Mouse (Mus musculus): ENCODE results near the gene Lancl2. TPM values are rescaled to one million over a fixed set of nuclear protein-coding genes. Genes with fewer than 3 reads are reported as not detected.

Gene Lancl2
- polyA plus RNA-seq, 1 experiment from 2014 or later, result 59.3 TPM

DNA sequence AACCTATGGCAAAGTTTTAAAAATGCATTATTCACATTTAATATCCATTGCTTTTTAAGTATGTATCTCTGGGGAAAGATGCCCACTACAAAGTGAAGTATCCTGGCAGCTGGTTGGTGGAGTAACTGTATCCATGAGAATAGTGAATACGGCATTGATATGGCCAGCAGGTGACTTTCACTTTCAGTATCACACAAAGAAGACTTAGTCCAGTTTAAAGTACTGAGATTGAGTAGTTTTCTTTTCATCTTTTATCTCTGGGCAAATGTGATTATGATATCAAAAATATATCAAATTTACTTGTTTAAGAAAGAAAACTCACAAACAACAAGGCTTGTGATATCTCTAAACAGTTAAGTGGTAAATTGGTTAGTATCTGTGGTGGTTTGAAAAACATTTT is 4.4 kb downstream of the Lancl2 start:
- 98% methylated on average over 1 of the region's 1 CpGs for WGBS
- Histone ChIP-seq H3K36me3 (ENCODE audit: control insufficient read depth, insufficient read depth, low read length) (no peaks in the 10 kb centered on the region), H3K9me3 (ENCODE audit: control insufficient read depth, low read length) (no peaks in the 10 kb centered on the region), H3K9ac (ENCODE audit: low read length) (no peak overlapping the region), H3K4me1 (ENCODE audit: control insufficient read depth, insufficient read depth, low read length) (peaks cover 4% of the 10 kb centered on the region; the same call in 1 of the 2 replicates), H3K4me3 (ENCODE audit: low read depth, low read length) (no peak overlapping the region), H3K27me3 (ENCODE audit: control insufficient read depth, insufficient read depth, low read length) (no peaks in the 10 kb centered on the region), H3K4me2 (no peak overlapping the region), H3K27ac (ENCODE audit: low read depth, low read length) (no peak overlapping the region)
- ATAC-seq (ENCODE audit: low FRiP score) (no peak), DNase-seq (ENCODE audit: low spot score, missing footprints) (no peak)

DNA sequence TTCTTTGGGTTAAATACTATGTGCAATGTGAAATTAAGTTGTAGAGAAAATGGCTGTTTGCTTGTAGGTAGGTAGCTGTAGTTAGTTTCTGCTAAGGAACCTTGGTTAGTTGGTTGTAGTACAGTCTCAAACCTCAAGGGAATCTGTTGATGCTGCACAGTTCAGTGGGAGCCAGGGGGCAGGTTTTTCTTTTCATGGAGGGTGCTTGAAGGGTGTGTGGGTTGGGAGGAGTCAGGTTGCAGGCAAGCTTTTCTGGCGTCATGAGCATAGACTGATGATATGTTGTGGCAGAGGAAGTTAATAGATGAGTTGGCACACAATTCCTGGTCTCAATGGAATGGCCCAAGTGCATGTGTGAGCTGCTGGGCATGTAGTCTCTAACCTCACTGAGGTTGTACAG is 9.4 kb downstream of the Lancl2 start:
- Histone ChIP-seq H3K9ac (ENCODE audit: low read length) (no peak overlapping the region), H3K4me2 (no peak overlapping the region), H3K4me3 (ENCODE audit: low read depth, low read length) (no peak overlapping the region), H3K27me3 (ENCODE audit: control insufficient read depth, insufficient read depth, low read length) (no peaks in the 10 kb centered on the region), H3K27ac (ENCODE audit: low read depth, low read length) (no peak overlapping the region), H3K4me1 (ENCODE audit: control insufficient read depth, insufficient read depth, low read length) (no peaks in the 10 kb centered on the region), H3K9me3 (ENCODE audit: control insufficient read depth, low read length) (no peaks in the 10 kb centered on the region), H3K36me3 (ENCODE audit: control insufficient read depth, insufficient read depth, low read length) (no peaks in the 10 kb centered on the region)
- ATAC-seq (ENCODE audit: low FRiP score) (no peak), DNase-seq (ENCODE audit: low spot score, missing footprints) (no peak)
- 38% methylated on average over 1 of the region's 1 CpGs for WGBS

DNA sequence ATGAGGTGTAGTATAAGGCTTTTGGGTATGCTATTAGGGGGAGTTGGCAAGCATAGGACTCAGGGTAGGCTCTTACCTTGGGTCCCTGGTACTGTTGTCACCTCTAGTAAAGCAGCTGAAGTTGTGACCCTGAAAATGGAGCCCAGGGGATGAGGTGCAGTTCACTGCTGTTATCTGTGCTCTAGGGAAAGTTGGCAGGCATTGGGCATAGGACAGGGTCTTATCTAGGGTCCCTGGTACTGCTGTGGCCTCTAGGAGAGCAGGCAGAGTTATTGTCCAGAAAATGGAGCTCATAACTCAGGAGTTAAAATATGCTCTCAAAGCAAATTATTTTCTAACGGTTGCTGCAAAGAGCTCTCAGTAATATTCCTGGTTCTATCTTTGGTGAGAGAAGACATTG is 19.0 kb downstream of the Lancl2 start:
- Histone ChIP-seq H3K4me3 (ENCODE audit: low read depth, low read length) (no peak overlapping the region), H3K36me3 (ENCODE audit: control insufficient read depth, insufficient read depth, low read length) (no peaks in the 10 kb centered on the region), H3K27ac (ENCODE audit: low read depth, low read length) (no peak overlapping the region), H3K4me1 (ENCODE audit: control insufficient read depth, insufficient read depth, low read length) (no peaks in the 10 kb centered on the region), H3K27me3 (ENCODE audit: control insufficient read depth, insufficient read depth, low read length) (no peaks in the 10 kb centered on the region), H3K9ac (ENCODE audit: low read length) (no peak overlapping the region), H3K9me3 (ENCODE audit: control insufficient read depth, low read length) (no peaks in the 10 kb centered on the region; the same call in 1 of the 2 replicates), H3K4me2 (no peak overlapping the region)
- DNase-seq (ENCODE audit: low spot score, missing footprints) (no peak), ATAC-seq (ENCODE audit: low FRiP score) (no peak)
- 92% methylated on average over 1 of the region's 1 CpGs for WGBS

DNA sequence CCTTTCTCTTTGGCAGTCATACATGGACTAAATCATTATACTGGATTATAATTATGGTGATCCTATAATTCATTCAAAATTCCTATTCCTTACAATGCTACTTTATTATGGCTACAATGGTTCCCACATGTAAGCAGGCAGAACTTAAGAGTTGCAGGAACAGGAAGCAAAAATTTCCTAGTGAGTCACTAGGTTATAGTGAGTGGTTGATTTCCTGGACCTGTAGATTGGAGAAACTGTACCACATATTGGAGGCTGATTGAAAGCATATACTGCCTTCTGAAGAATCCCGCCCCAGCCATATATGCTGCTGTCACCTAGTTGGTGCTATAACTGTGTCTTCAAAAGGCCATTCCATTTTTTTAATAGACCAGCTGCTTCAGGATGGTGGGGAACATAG is 40.4 kb downstream of the Lancl2 start:
- no peaks in the 10 kb centered on the region for H3K27me3 ChIP-seq (ENCODE audit: control insufficient read depth, insufficient read depth, low read length)
- H3K36me3 ChIP-seq (ENCODE audit: control insufficient read depth, insufficient read depth, low read length), result no peaks in the 10 kb centered on the region
- DNase-seq (ENCODE audit: low spot score, missing footprints), result no peak
- H3K27ac ChIP-seq (ENCODE audit: low read depth, low read length), result no peak overlapping the region
- H3K4me3 ChIP-seq (ENCODE audit: low read depth, low read length), result no peak overlapping the region
- H3K4me1 ChIP-seq (ENCODE audit: control insufficient read depth, insufficient read depth, low read length), result no peaks in the 10 kb centered on the region
- no peak overlapping the region for H3K4me2 ChIP-seq
- ATAC-seq (ENCODE audit: low FRiP score), result 0 out of 2 replicates have a peak, but pooled peaks have one; percentile 14
- H3K9me3 ChIP-seq (ENCODE audit: control insufficient read depth, low read length), result no peaks in the 10 kb centered on the region
- 93% methylated on average over 1 of the region's 1 CpGs for WGBS
- H3K9ac ChIP-seq (ENCODE audit: low read length), result no peak overlapping the region

DNA sequence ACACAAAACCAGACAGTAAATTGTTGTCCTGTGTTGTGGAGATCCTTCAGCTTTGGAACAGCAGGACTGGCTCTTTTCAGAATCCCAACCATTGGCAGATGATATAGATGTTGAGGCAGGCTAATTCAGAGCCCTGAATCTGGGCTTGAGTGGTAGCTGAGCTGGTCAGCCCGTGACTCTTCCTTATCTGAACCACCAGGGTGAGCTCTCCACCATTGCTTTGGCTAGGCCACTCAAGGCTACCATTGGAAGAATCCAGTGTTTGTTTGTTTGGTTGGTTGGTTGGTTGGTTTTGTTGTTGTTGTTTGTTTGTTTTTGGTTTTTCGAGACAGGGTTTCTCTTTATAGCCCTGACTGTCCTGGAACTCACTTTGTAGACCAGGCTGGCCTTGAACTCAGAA is 41.0 kb downstream of the Lancl2 start:
- ATAC-seq (ENCODE audit: low FRiP score), result no peak
- H3K4me3 ChIP-seq (ENCODE audit: low read depth, low read length), result no peak overlapping the region
- H3K27me3 ChIP-seq (ENCODE audit: control insufficient read depth, insufficient read depth, low read length), result no peaks in the 10 kb centered on the region
- no peak overlapping the region for H3K27ac ChIP-seq (ENCODE audit: low read depth, low read length)
- H3K9ac ChIP-seq (ENCODE audit: low read length), result no peak overlapping the region
- H3K9me3 ChIP-seq (ENCODE audit: control insufficient read depth, low read length), result no peaks in the 10 kb centered on the region
- 75% methylated on average over 2 of the region's 2 CpGs for WGBS
- no peak for DNase-seq (ENCODE audit: low spot score, missing footprints)
- H3K36me3 ChIP-seq (ENCODE audit: control insufficient read depth, insufficient read depth, low read length), result no peaks in the 10 kb centered on the region
- H3K4me1 ChIP-seq (ENCODE audit: control insufficient read depth, insufficient read depth, low read length), result no peaks in the 10 kb centered on the region
- no peak overlapping the region for H3K4me2 ChIP-seq

DNA sequence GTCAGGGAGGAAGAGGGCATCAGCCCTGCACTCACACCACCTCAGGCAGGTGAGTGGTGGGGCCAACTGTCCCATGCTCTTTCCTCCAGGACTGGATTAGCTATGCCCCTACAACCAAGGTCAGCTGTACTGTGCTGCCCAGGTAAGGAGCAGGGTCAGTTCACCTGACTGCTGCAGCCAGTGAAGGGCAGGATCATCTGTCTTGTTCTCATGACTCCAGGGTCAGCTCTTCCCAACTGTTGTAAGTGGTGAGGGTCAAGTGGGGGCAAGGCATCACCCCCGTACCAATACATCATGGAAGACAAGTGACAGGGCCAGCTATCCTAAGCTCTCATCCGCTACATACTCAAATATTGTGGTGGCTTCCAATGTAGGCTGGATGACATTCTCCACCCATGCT is 41.8 kb downstream of the Lancl2 start:
- 89% methylated on average over 2 of the region's 2 CpGs for WGBS
- H3K27ac ChIP-seq (ENCODE audit: low read depth, low read length), result no peak overlapping the region
- H3K4me1 ChIP-seq (ENCODE audit: control insufficient read depth, insufficient read depth, low read length), result no peaks in the 10 kb centered on the region
- no peak for DNase-seq (ENCODE audit: low spot score, missing footprints)
- no peak overlapping the region for H3K4me2 ChIP-seq
- H3K27me3 ChIP-seq (ENCODE audit: control insufficient read depth, insufficient read depth, low read length), result no peaks in the 10 kb centered on the region
- H3K9me3 ChIP-seq (ENCODE audit: control insufficient read depth, low read length), result no peaks in the 10 kb centered on the region
- no peak overlapping the region for H3K9ac ChIP-seq (ENCODE audit: low read length)
- ATAC-seq (ENCODE audit: low FRiP score), result 0 out of 2 replicates have a peak, but pooled peaks have one; percentile 14
- H3K36me3 ChIP-seq (ENCODE audit: control insufficient read depth, insufficient read depth, low read length), result no peaks in the 10 kb centered on the region
- no peak overlapping the region for H3K4me3 ChIP-seq (ENCODE audit: low read depth, low read length)

DNA sequence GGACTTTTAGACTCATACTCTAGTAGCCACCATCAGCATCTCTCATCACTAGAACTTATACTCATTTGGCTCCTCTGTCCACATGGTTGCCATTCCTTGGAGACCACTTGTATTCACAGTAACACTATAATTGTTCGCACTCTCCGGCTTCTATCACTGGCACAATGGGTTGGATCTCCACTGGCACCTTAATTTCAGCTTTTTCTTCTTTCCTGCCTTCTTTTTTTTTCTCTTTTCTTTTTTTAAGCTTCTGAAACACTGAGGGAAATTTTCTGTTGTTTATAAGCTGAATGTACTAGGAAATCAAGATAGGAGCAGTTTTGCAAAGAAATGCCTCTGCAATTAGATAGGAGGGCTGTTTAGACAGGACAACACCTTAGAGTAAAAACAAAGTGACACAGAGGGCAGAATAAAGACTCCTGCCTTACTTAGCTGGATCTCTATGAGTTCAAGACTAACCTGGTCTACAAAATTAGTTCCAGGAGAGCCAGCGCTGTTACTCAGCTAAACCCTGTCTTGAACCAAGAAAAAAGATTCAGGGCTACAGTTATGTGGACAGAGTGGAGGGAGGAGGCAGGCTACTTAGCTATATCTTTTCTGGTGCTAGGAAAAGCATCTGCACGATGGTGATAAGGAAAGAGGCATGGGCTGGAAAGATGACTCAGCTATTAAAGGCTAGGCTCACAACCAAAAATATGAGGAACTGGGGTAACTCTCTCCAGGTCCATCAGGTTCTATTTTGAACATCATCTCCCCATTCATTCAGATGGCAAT is 42.8 kb downstream of the Lancl2 start:
- Histone ChIP-seq H3K27ac (ENCODE audit: low read depth, low read length) (no peak overlapping the region), H3K36me3 (ENCODE audit: control insufficient read depth, insufficient read depth, low read length) (no peaks in the 10 kb centered on the region), H3K27me3 (ENCODE audit: control insufficient read depth, insufficient read depth, low read length) (no peaks in the 10 kb centered on the region), H3K4me1 (ENCODE audit: control insufficient read depth, insufficient read depth, low read length) (no peaks in the 10 kb centered on the region), H3K9ac (ENCODE audit: low read length) (no peak overlapping the region), H3K9me3 (ENCODE audit: control insufficient read depth, low read length) (no peaks in the 10 kb centered on the region), H3K4me2 (no peak overlapping the region), H3K4me3 (ENCODE audit: low read depth, low read length) (no peak overlapping the region)
- no peak for DNase-seq (ENCODE audit: low spot score, missing footprints)
- no peak for ATAC-seq (ENCODE audit: low FRiP score)
- WGBS, result 95% methylated on average over 4 of the region's 4 CpGs

DNA sequence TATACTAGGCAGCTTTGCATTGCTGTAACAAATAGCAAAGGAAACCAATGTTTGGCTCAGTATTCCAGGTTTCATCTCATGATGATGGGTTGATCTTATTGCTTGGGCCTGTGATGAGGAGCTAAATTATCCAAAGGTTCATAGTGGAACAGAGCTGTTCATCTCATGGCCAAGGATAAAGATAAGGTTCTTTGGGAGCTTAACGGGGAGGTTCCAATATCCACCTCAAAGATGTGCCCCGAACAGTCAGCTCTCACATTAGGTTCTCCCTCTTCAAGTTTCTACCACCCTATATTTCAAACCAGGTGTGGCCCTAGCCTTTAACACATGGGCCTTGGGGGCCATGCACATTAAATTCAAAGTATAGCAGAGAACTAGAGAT is 43.4 kb downstream of the Lancl2 start:
- Histone ChIP-seq H3K4me2 (no peak overlapping the region), H3K4me1 (ENCODE audit: control insufficient read depth, insufficient read depth, low read length) (no peaks in the 10 kb centered on the region), H3K27ac (ENCODE audit: low read depth, low read length) (no peak overlapping the region), H3K9ac (ENCODE audit: low read length) (no peak overlapping the region), H3K36me3 (ENCODE audit: control insufficient read depth, insufficient read depth, low read length) (no peaks in the 10 kb centered on the region), H3K4me3 (ENCODE audit: low read depth, low read length) (no peak overlapping the region), H3K9me3 (ENCODE audit: control insufficient read depth, low read length) (no peaks in the 10 kb centered on the region), H3K27me3 (ENCODE audit: control insufficient read depth, insufficient read depth, low read length) (no peaks in the 10 kb centered on the region)
- ATAC-seq (ENCODE audit: low FRiP score) (no peak), DNase-seq (ENCODE audit: low spot score, missing footprints) (no peak)
- 89% methylated on average over 2 of the region's 2 CpGs for WGBS

DNA sequence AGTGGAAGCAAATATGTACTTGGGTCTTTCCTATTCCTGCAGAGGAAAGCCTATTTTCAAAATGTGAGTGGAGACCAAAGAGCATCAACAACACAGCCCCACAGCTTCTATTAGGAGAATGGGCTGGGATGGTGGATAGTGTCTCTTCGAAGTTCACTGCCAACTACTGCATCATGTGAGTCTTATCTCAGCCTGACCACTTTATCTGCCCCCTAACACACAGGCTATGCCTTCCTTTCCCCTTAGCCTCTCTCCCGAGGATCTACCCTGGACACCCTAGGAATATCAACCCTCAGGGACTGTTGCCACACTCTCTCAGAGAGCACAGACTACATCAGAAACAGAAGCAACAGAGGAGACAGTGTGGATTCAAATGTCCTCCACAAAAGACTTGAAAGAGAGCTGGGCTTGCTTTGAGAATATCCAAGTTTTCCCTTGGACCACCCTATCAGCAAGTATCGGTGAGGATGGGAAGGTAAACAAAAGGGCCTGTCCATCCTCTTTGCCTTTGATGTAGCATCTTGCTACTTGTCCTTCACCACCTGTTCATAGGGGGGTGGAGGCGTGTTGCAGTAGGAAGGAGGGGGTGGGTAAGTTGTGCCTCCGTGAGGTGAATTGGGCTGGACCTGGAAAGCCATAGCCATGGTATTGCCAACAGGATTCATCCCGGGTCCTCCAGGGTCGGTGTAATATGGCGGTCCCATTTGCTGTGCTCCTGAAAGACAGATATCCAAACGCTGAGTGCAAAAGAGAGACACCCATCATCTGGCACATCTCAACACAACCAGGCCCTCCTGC is 51.8 kb downstream of the Lancl2 start:
- Histone ChIP-seq H3K27me3 (ENCODE audit: control insufficient read depth, insufficient read depth, low read length) (no peaks in the 10 kb centered on the region), H3K4me1 (ENCODE audit: control insufficient read depth, insufficient read depth, low read length) (no peaks in the 10 kb centered on the region), H3K9ac (ENCODE audit: low read length) (no peak overlapping the region), H3K4me2 (no peak overlapping the region), H3K36me3 (ENCODE audit: control insufficient read depth, insufficient read depth, low read length) (no peaks in the 10 kb centered on the region; the same call in 1 of the 2 replicates), H3K9me3 (ENCODE audit: control insufficient read depth, low read length) (no peaks in the 10 kb centered on the region), H3K4me3 (ENCODE audit: low read depth, low read length) (no peak overlapping the region), H3K27ac (ENCODE audit: low read depth, low read length) (no peak overlapping the region)
- ATAC-seq (ENCODE audit: low FRiP score) (no peak), DNase-seq (ENCODE audit: low spot score, missing footprints) (peak; percentile 21)
- WGBS, result 91% methylated on average over 9 of the region's 9 CpGs
